Mouse (Mus musculus) embryonic fibroblast, embryonic 13.5 days (primary cell): ENCODE data around the gene C1qtnf12. TPM values are rescaled to one million over a fixed set of nuclear protein-coding genes. Genes with fewer than 3 reads are reported as not detected.

ENCODE experiments used
- H3K27ac ChIP-seq: 2 replicates; pipeline ENCODE4 v1.5.1; 2012; ENCODE audit warnings: low read length, control low read depth, inconsistent platforms; ENCODE audit not compliant: insufficient read depth
- H3K4me1 ChIP-seq: 2 replicates; pipeline ENCODE4 v1.6.1; 2011; ENCODE audit warnings: low read length; ENCODE audit not compliant: control insufficient read depth, insufficient read depth
- H3K4me3 ChIP-seq: 2 replicates; pipeline ENCODE4 v1.5.1; 2011; ENCODE audit warnings: mild to moderate bottlenecking, control low read depth, low read length; ENCODE audit not compliant: insufficient read depth
- CTCF ChIP-seq: IDR thresholded peaks from 2 replicates; pipeline ENCODE4 v1.5.1; 2011; ENCODE audit warnings: mild to moderate bottlenecking, control low read depth, low read length, moderate library complexity, borderline replicate concordance; ENCODE audit not compliant: insufficient read depth
- POLR2A ChIP-seq: IDR thresholded peaks from 2 replicates; pipeline ENCODE4 v1.6.1; 2011; ENCODE audit warnings: low read depth, mild to moderate bottlenecking, control low read depth, low read length, moderate library complexity
- polyA plus RNA-seq: library from polyadenylated mRNA; stranded (reverse); fragments of >200 nt; gene quantifications from 2 replicates; pipeline ENCODE4 v1.2.4, GENCODE M21; 2011; ENCODE audit warnings: low read depth; ENCODE audit not compliant: missing spikeins, insufficient read length

The C1qtnf12 gene
- polyA plus RNA-seq, 1 experiment: 31.0 TPM

GRCm38 (mm10) chr4:155964396-155964795, 2.3 kb downstream of the C1qtnf12 start:
- peaks cover 4% of the 10 kb centered on the region; the same call in 1 of the 2 replicates for H3K4me1 ChIP-seq
- TF ChIP-seq POLR2A: no peak
- TF ChIP-seq CTCF: no peak
- no peak overlapping the region for H3K27ac ChIP-seq
- H3K4me3 ChIP-seq: no peak overlapping the region

DNA sequence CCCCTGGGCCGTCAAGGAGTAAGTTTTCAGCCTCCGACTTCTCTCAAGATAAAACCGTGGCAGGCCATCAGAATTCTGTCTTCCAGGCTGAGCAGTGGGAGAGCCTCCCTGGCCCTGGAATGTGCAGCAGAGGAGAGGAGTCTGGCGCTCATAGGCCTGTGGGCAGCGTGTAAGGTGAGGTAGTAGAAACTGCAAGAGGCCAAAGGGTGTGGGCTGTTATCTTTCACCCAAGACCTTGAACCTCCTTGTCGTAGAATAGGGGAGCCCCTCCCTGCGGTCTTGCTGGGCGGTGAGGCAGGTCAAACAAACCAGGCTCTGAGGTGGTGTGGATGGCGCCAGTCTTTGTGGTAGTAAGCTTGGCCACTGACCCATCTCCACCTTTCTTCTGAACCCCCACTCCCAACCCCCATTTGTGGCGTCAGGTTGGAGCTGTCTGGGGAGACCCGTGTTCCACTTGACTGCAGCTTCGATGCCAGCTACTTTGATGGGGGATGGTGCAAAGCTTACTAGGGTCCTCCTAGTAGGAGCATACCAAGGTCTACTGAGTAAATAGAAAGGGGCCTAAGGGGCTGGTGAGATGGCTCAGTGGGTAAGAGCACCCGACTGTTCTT, 7.0 kb downstream of the C1qtnf12 start:
- TF ChIP-seq CTCF: no peak
- no peak for TF ChIP-seq POLR2A
- Histone ChIP-seq H3K27ac (no peak overlapping the region), H3K4me1 (no peaks in the 10 kb centered on the region), H3K4me3 (no peak overlapping the region)

DNA sequence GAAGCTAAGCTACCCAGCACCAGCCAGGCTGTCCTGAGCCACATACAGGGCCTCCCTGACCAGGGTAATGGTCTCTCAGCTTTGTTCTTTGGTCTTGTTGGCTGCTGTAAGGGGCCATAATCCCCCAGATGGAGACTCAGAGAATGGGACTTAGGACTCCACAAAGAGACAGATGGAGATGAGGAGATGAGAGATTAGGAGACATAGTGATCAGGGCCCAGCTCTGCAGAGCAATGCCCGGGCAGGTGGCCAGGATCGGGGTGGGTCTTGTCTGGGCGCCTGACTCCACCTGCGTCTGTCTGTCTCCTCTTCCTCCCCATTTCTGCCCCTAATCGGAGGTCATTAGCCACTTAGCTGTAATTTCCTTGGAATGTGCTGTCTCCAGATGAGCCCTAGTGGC, 8.2 kb downstream of the C1qtnf12 start:
- H3K4me3 ChIP-seq: no peak overlapping the region
- H3K4me1 ChIP-seq: no peaks in the 10 kb centered on the region
- no peak overlapping the region for H3K27ac ChIP-seq
- TF ChIP-seq CTCF: no peak
- TF ChIP-seq POLR2A: no peak

GRCm38 (mm10) chr4:155972651-155973050, 10.5 kb downstream of the C1qtnf12 start:
- H3K4me3 ChIP-seq: no peak overlapping the region
- H3K27ac ChIP-seq: no peak overlapping the region
- H3K4me1 ChIP-seq: no peaks in the 10 kb centered on the region
- no peak for TF ChIP-seq CTCF
- TF ChIP-seq POLR2A: no peak

- TF ChIP-seq POLR2A: no peak
- no peak for TF ChIP-seq CTCF
Measured at GRCm38 (mm10) chr4:155973239-155973638, 11.1 kb downstream of the C1qtnf12 start.

DNA sequence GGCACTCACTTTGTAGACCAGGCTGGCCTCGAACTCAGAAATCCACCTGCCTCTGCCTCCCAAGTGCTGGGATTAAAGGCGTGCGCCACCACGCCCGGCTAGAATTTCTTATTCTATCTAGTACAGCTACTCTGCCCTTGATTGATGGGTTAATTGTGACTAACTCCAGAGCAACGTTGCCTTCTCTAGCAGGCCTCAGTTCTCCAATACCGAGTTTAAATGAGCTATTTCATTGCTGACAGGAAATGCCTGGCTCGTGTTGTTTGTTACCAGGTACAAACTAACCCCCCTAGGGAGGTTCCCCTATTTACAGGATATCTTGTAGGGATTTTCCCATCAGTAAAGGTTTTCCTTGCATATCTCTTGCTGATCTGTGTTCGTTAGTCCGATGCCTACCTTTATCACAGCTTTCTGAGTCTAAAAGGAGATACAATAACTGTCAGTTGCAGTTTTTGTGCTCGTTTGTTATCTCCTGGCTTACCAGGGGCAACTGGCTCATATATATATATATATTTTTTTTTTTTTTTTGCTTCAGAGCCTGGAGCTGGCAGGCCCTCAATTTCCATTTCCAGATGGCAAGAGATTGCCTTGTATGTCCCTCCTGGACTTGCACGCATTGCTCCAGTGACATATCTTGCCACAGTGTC, 19.4 kb downstream of the C1qtnf12 start:
- H3K4me1 ChIP-seq: no peaks in the 10 kb centered on the region
- no peak overlapping the region for H3K4me3 ChIP-seq
- TF ChIP-seq CTCF (no peak), POLR2A (no peak)
- no peak overlapping the region for H3K27ac ChIP-seq

More at GRCm38 (mm10) chr4:155973239-155973638, 11.1 kb downstream of the C1qtnf12 start:
- Histone ChIP-seq H3K4me3 (no peak overlapping the region), H3K4me1 (no peaks in the 10 kb centered on the region), H3K27ac (no peak overlapping the region)

DNA sequence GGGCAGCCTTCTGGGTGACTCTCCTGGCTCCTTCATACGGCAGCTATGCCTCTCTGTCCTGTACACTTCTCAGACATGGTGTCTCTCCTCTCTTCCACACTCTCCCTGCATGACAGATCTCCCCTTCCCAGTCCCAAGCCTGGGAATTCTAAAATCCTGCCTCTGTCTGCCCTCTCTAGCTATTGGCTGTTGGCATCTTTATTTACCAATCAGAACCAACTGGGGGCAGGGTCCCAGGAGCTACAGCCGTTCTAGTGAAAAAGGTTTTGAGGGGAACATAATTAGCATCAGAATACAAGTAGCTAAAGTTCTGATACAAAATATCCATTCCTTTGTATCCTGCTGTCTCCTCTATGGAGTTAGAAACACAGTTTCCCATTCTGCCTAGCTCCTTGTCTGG, 21.7 kb downstream of the C1qtnf12 start:
- TF ChIP-seq CTCF: no peak
- no peak for TF ChIP-seq POLR2A
- H3K4me3 ChIP-seq: no peak overlapping the region
- H3K4me1 ChIP-seq: no peaks in the 10 kb centered on the region
- H3K27ac ChIP-seq: no peak overlapping the region

- H3K4me3 ChIP-seq: peak overlapping the region; percentile 50
- peaks cover 3% of the 10 kb centered on the region; the same call in 1 of the 2 replicates for H3K4me1 ChIP-seq
- TF ChIP-seq POLR2A: 0 out of 2 replicates have a peak, but pooled peaks have one; percentile 1
- no peak for TF ChIP-seq CTCF
- H3K27ac ChIP-seq: no peak overlapping the region
Measured at GRCm38 (mm10) chr4:155991211-155991907, 29.2 kb downstream of the C1qtnf12 start.

DNA sequence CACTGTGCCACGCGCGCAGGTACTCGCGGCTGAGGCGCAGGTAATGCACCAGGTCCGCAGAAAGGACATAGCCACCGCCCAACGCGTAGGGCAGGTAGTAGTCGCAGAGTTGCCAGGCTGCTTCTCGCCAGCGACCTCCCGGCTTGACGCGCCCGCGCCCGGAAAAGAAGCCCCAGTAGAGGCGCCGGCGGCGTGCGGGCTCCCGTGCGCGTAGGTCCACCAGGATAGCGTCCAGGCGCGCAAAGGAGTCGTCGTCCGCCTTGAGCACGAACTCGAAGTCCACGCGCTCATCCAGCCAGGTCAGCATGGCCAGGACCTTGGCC, 29.8 kb downstream of the C1qtnf12 start:
- Histone ChIP-seq H3K27ac (peak overlapping the region; percentile 85), H3K4me3 (peak overlapping the region; percentile 50), H3K4me1 (peaks cover 3% of the 10 kb centered on the region; the same call in 1 of the 2 replicates)
- no peak for TF ChIP-seq CTCF
- no peak for TF ChIP-seq POLR2A

DNA sequence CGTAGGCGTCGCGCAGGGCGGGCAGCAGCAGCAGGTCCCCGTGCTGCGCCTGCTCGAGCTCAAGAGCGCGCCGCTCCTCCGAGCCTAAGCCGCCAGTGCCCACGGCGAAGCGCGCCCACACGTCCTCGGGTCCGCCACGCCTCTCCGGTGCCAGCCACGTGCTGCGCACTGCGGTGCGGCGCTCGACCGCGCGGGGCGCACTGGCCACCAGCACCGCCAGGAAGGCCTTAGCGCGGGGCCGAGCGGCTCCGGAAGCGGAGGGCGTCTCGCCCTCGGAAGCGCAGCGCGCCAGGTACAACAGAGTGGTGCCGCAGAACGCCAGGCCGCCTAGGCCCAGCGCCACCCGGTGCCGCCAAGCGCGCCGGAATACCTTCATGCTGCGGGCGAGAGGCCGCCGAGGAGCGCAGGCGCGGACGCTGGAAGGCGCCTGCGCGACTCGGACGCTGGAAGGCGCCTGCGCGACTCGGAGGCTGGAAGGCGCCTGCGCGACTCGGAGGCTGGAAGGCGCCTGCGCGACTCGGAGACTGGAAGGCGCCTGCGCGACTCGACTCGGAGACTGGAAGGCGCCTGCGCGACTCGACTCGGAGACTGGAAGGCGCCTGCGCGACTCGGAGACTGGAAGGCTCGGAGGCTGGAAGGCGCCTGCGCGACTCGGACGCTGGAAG, 30.3 kb downstream of the C1qtnf12 start, which contains the start of the genes B3galt6 and Sdf4:
B3galt6 (minus strand) TSS at position 409 of the 665 bp plus-strand sequence.
Sdf4 (plus strand) TSS at position 632 of the 665 bp plus-strand sequence.
- TF ChIP-seq POLR2A (peak; percentile 65), CTCF (peak; percentile 50)
- Histone ChIP-seq H3K27ac (peak within 1 kb of the TSS; percentile 93), H3K4me3 (peak within 1 kb of the TSS; percentile 98), H3K4me1 (peaks cover 3% of the 10 kb centered on the region; the same call in 1 of the 2 replicates)
